Mouse (Mus musculus): ENCODE measurements around the gene Arpp21. TPM values are rescaled to one million over a fixed set of nuclear protein-coding genes. Genes with fewer than 3 reads are reported as not detected.
"Not testable (repeated sequence)": the region's sequence is repeated elsewhere in the genome, so short reads cannot be mapped to it uniquely, and the experiment has no call there.

Gene Arpp21
- polyA plus RNA-seq, 1 experiment from 2014 or later: 1.0 TPM

DNA sequence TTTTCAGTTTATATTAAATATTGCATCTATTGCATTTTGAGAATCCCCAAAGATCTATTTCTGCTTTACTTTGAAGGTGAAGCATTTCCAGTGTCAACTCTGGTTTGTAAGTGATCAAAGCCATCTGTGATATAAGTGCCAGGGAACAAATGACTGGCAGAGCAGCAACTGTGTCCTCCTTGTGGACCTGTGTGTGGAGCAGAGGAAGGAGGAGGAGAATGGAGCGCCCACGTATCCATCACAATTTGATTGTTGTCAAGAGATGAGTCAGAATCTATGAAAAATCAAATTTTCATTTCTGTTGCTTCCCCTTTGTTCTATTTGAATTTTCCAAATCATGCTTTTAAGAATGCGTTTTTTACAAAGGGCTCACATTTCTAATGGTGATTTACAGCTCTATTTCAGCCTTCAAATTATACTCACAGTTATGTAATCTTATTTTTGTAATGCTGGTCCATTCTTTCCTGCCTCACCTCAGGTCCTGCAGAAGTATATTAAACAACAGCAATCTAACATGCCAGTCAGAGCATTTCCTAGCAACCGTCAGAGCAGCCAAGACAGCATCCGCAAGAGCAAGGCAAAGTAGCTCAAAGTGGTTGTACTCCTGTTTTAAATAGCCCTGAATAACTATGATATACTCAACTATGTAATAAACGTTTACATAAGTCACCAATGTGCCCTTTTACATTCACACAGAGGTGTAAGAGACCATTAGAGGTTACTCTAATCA is 174.9 kb downstream of the Arpp21 start:
- H3K4me2 ChIP-seq (ENCODE audit: low read length): no peak overlapping the region
- WGBS: 63% methylated on average over 6 of the region's 6 CpGs
- H3K4me1 ChIP-seq (replicated peaks; ENCODE audit: control insufficient read depth, insufficient read depth, low read length): no peaks in the 10 kb centered on the region
- H3K27me3 ChIP-seq (replicated peaks; ENCODE audit: control insufficient read depth, insufficient read depth, low read length): no peaks in the 10 kb centered on the region
- DNase-seq (ENCODE audit: low spot score) (no peak), ATAC-seq (replicated peaks; ENCODE audit: low FRiP score, low TSS enrichment, low read depth) (no peak)
- H3K4me3 ChIP-seq (ENCODE audit: low read depth, low read length): no peak overlapping the region
- H3K9ac ChIP-seq (ENCODE audit: low read length): no peak overlapping the region
- H3K36me3 ChIP-seq (ENCODE audit: control insufficient read depth, insufficient read depth, low read length): no peaks in the 10 kb centered on the region
- no peaks in the 10 kb centered on the region for H3K9me3 ChIP-seq (ENCODE audit: control insufficient read depth, low read length)
- H3K27ac ChIP-seq (ENCODE audit: low read depth): no peak overlapping the region

DNA sequence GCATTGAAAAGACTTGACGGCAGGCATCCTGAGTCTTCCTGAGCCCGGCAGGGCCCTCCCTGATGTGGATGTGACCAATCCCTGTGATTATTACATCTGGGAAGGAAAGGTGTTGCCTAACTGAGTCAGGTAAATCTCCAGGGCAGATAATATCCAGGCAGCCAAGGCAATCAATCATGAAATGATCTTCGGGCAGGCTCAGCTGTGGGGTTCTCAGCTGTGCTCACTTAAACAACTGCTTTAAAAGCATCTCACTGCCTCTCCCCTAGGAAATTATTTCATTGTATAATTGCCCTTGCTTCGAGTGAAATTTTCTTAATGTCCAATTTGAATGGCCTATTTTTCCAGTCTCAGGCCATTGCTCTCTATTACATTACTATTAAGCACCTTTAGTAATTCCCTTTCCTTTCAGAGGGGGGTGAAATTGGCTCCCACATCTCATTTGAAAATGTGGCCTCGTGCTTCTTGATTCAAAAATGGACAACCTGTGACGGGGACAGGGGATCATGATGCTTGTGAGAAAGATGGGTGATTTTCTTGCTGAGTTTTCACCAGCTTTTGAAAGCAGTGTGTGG is 180.8 kb downstream of the Arpp21 start:
- Histone ChIP-seq H3K27me3 (replicated peaks; ENCODE audit: control insufficient read depth, insufficient read depth, low read length) (no peaks in the 10 kb centered on the region), H3K9ac (ENCODE audit: low read length) (no peak overlapping the region), H3K4me3 (ENCODE audit: low read depth, low read length) (no peak overlapping the region), H3K9me3 (ENCODE audit: control insufficient read depth, low read length) (no peaks in the 10 kb centered on the region), H3K27ac (ENCODE audit: low read depth) (no peak overlapping the region), H3K36me3 (ENCODE audit: control insufficient read depth, insufficient read depth, low read length) (no peaks in the 10 kb centered on the region), H3K4me2 (ENCODE audit: low read length) (no peak overlapping the region), H3K4me1 (replicated peaks; ENCODE audit: control insufficient read depth, insufficient read depth, low read length) (no peaks in the 10 kb centered on the region)
- DNase-seq (ENCODE audit: low spot score) (no peak), ATAC-seq (replicated peaks; ENCODE audit: low FRiP score, low TSS enrichment, low read depth) (no peak)
- WGBS: 66% methylated on average over 6 of the region's 6 CpGs

DNA sequence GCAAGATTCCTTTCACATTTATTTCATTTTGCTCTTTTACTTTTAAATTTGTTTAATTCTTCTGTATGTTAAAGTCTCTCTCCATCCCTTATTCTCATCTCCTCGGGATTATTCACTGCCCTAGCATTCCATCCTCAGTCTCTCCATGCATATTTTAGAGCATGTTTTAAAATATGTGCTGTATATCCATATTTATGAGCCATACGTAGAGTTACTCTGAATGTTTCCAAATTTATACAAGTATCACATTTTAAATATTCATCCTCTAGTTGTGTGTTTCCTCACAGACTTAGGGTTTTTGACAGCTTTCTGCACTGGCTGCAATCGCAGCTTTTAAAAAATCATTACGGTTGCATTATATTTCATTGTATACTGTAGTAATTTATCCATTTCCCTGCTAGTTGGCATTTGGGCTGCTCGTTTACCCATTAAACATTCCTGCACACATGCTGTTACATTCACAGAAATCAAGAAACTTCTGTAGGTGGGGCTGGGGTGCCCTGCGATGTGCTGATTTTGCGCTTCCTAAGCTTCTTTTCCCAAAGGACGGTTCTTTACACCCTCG is 187.8 kb downstream of the Arpp21 start:
- Histone ChIP-seq H3K4me3 (ENCODE audit: low read depth, low read length) (no peak overlapping the region), H3K4me2 (ENCODE audit: low read length) (no peak overlapping the region), H3K9me3 (ENCODE audit: control insufficient read depth, low read length) (no peaks in the 10 kb centered on the region), H3K36me3 (ENCODE audit: control insufficient read depth, insufficient read depth, low read length) (no peaks in the 10 kb centered on the region), H3K27ac (ENCODE audit: low read depth) (no peak overlapping the region), H3K4me1 (replicated peaks; ENCODE audit: control insufficient read depth, insufficient read depth, low read length) (no peaks in the 10 kb centered on the region), H3K27me3 (replicated peaks; ENCODE audit: control insufficient read depth, insufficient read depth, low read length) (no peaks in the 10 kb centered on the region), H3K9ac (ENCODE audit: low read length) (no peak overlapping the region)
- ATAC-seq (replicated peaks; ENCODE audit: low FRiP score, low TSS enrichment, low read depth) (no peak), DNase-seq (ENCODE audit: low spot score) (no peak)
- 78% methylated on average over 9 of the region's 9 CpGs for WGBS

DNA sequence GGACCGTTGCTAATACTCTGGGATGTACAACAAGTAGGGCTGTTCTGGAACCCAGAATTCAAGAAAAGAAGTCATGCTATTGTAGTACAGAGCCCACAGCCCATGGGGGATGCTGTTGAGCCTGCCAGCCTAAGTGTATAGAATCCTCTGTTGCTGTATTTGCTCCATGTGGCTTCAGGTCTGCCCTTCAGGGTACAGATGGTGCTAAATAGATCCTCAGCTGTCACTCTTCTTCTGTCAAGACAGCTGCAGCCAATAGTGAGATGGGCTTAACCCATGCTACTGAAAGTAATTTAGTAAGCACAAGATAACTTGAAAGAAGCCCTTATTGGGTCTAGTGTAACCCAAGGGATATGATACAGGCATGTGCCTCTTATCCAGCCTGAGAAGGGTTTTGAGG is 195.2 kb downstream of the Arpp21 start:
- no peaks in the 10 kb centered on the region for H3K27me3 ChIP-seq (replicated peaks; ENCODE audit: control insufficient read depth, insufficient read depth, low read length)
- WGBS: 73% methylated on average over 1 of the region's 1 CpGs
- H3K27ac ChIP-seq (ENCODE audit: low read depth): no peak overlapping the region
- DNase-seq (ENCODE audit: low spot score) (no peak), ATAC-seq (replicated peaks; ENCODE audit: low FRiP score, low TSS enrichment, low read depth) (no peak)
- H3K36me3 ChIP-seq (ENCODE audit: control insufficient read depth, insufficient read depth, low read length): no peaks in the 10 kb centered on the region
- H3K4me3 ChIP-seq (ENCODE audit: low read depth, low read length): no peak overlapping the region
- no peak overlapping the region for H3K4me2 ChIP-seq (ENCODE audit: low read length)
- H3K9me3 ChIP-seq (ENCODE audit: control insufficient read depth, low read length): no peaks in the 10 kb centered on the region
- no peaks in the 10 kb centered on the region for H3K4me1 ChIP-seq (replicated peaks; ENCODE audit: control insufficient read depth, insufficient read depth, low read length)
- H3K9ac ChIP-seq (ENCODE audit: low read length): no peak overlapping the region

DNA sequence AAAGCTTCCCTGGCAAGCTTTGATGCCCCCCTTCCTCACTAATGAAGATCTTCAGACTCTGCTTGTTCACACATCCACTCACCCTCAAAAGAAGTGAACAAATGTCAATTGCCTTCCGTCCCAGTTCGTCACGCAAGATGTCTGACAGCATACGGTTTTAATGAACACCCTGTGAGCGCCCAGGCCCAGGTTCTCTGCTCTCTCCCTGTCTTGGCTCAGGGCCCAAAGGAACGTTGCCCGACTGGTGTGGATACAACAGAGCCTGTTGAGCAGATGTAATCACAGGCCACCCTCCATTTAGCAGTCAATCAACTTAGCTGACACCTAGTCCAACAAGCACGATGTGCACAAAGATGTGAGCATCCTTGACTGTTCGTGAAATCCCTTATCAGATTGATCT is 198.0 kb downstream of the Arpp21 start:
- Histone ChIP-seq H3K4me1 (replicated peaks; ENCODE audit: control insufficient read depth, insufficient read depth, low read length) (no peaks in the 10 kb centered on the region), H3K9me3 (ENCODE audit: control insufficient read depth, low read length) (no peaks in the 10 kb centered on the region), H3K9ac (ENCODE audit: low read length) (no peak overlapping the region), H3K36me3 (ENCODE audit: control insufficient read depth, insufficient read depth, low read length) (no peaks in the 10 kb centered on the region), H3K27me3 (replicated peaks; ENCODE audit: control insufficient read depth, insufficient read depth, low read length) (no peaks in the 10 kb centered on the region), H3K27ac (ENCODE audit: low read depth) (no peak overlapping the region), H3K4me3 (ENCODE audit: low read depth, low read length) (no peak overlapping the region), H3K4me2 (ENCODE audit: low read length) (no peak overlapping the region)
- DNase-seq (ENCODE audit: low spot score) (no peak), ATAC-seq (replicated peaks; ENCODE audit: low FRiP score, low TSS enrichment, low read depth) (no peak)
- WGBS: 56% methylated on average over 9 of the region's 9 CpGs

- not testable (repeated sequence) for ATAC-seq (replicated peaks; ENCODE audit: low FRiP score, low TSS enrichment, low read depth)
- 16% methylated on average over 3 of the region's 10 CpGs for WGBS
Observed at GRCm38 (mm10) chr9:112033840-112034239, 201.9 kb downstream of the Arpp21 start.

DNA sequence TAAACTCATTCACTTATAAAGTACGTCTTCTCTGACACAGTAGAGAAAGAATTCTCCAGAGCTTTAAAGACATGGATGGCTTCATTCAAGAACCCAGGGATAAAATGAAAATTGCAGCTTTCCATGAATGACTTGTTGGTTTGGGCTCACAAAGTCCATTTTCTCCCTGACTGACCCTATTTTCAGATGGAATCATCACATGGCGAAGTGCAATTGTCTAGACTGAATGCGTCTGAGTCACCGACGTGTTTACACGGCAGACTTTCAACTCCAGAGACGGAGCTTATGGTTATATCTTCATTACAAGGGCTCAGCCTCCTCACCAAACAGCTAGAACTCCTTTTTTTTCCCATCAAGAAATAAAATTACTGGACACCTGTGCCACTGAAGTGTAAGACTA is 203.6 kb downstream of the Arpp21 start:
- WGBS: 81% methylated on average over 7 of the region's 7 CpGs
- Histone ChIP-seq H3K36me3 (ENCODE audit: control insufficient read depth, insufficient read depth, low read length) (no peaks in the 10 kb centered on the region), H3K27ac (ENCODE audit: low read depth) (no peak overlapping the region), H3K27me3 (replicated peaks; ENCODE audit: control insufficient read depth, insufficient read depth, low read length) (no peaks in the 10 kb centered on the region), H3K9me3 (ENCODE audit: control insufficient read depth, low read length) (no peaks in the 10 kb centered on the region), H3K4me2 (ENCODE audit: low read length) (no peak overlapping the region), H3K4me1 (replicated peaks; ENCODE audit: control insufficient read depth, insufficient read depth, low read length) (no peaks in the 10 kb centered on the region), H3K9ac (ENCODE audit: low read length) (no peak overlapping the region), H3K4me3 (ENCODE audit: low read depth, low read length) (no peak overlapping the region)
- no peak for ATAC-seq (replicated peaks; ENCODE audit: low FRiP score, low TSS enrichment, low read depth)
- DNase-seq (ENCODE audit: low spot score): no peak

More at GRCm38 (mm10) chr9:112033840-112034239, 201.9 kb downstream of the Arpp21 start:
- H3K4me1 ChIP-seq (replicated peaks; ENCODE audit: control insufficient read depth, insufficient read depth, low read length); H3K27ac ChIP-seq (ENCODE audit: low read depth); H3K36me3 ChIP-seq (ENCODE audit: control insufficient read depth, insufficient read depth, low read length); DNase-seq (ENCODE audit: low spot score); H3K9me3 ChIP-seq (ENCODE audit: control insufficient read depth, low read length); H3K9ac ChIP-seq (ENCODE audit: low read length); H3K27me3 ChIP-seq (replicated peaks; ENCODE audit: control insufficient read depth, insufficient read depth, low read length); H3K4me2 ChIP-seq (ENCODE audit: low read length); H3K4me3 ChIP-seq (ENCODE audit: low read depth, low read length): not testable (repeated sequence)

GRCm38 (mm10) chr9:112023562-112024015 is 212.1 kb downstream of the Arpp21 start:
- Histone ChIP-seq H3K27ac (ENCODE audit: low read depth) (no peak overlapping the region), H3K4me3 (ENCODE audit: low read depth, low read length) (no peak overlapping the region), H3K9me3 (ENCODE audit: control insufficient read depth, low read length) (no peaks in the 10 kb centered on the region), H3K4me1 (replicated peaks; ENCODE audit: control insufficient read depth, insufficient read depth, low read length) (no peaks in the 10 kb centered on the region), H3K36me3 (ENCODE audit: control insufficient read depth, insufficient read depth, low read length) (no peaks in the 10 kb centered on the region), H3K4me2 (ENCODE audit: low read length) (no peak overlapping the region), H3K9ac (ENCODE audit: low read length) (no peak overlapping the region), H3K27me3 (replicated peaks; ENCODE audit: control insufficient read depth, insufficient read depth, low read length) (no peaks in the 10 kb centered on the region)
- ATAC-seq (replicated peaks; ENCODE audit: low FRiP score, low TSS enrichment, low read depth) (no peak), DNase-seq (ENCODE audit: low spot score) (no peak)
- WGBS: 67% methylated on average over 8 of the region's 8 CpGs

DNA sequence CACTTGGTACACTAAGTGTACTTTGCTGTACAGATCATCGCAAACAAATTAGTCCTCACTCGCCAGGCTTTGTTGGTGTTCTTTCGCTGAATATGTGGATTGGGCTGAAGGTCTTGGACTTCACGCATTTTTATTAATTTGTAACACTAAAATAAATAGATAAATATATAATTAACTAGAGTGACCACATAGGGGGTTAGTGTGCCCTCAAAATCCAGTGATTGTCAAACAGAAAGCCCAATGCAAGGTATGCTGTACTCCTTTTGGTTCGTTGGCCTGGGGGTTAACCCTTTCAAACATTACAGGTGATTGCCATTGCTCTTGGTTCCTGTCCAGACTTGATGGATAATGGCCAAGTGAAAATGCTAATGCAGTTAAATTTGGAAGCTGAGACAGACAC is 212.6 kb downstream of the Arpp21 start:
- no peak for ATAC-seq (replicated peaks; ENCODE audit: low FRiP score, low TSS enrichment, low read depth)
- 80% methylated on average over 5 of the region's 5 CpGs for WGBS
- H3K27me3 ChIP-seq (replicated peaks; ENCODE audit: control insufficient read depth, insufficient read depth, low read length): no peaks in the 10 kb centered on the region
- H3K9ac ChIP-seq (ENCODE audit: low read length): no peak overlapping the region
- no peak for DNase-seq (ENCODE audit: low spot score)
- no peaks in the 10 kb centered on the region for H3K36me3 ChIP-seq (ENCODE audit: control insufficient read depth, insufficient read depth, low read length)
- no peaks in the 10 kb centered on the region for H3K4me1 ChIP-seq (replicated peaks; ENCODE audit: control insufficient read depth, insufficient read depth, low read length)
- no peak overlapping the region for H3K4me3 ChIP-seq (ENCODE audit: low read depth, low read length)
- no peak overlapping the region for H3K4me2 ChIP-seq (ENCODE audit: low read length)
- no peak overlapping the region for H3K27ac ChIP-seq (ENCODE audit: low read depth)
- H3K9me3 ChIP-seq (ENCODE audit: control insufficient read depth, low read length): no peaks in the 10 kb centered on the region
